10 mouse cellular contexts compared by ENCODE assay signal in the genomic region with DNA sequence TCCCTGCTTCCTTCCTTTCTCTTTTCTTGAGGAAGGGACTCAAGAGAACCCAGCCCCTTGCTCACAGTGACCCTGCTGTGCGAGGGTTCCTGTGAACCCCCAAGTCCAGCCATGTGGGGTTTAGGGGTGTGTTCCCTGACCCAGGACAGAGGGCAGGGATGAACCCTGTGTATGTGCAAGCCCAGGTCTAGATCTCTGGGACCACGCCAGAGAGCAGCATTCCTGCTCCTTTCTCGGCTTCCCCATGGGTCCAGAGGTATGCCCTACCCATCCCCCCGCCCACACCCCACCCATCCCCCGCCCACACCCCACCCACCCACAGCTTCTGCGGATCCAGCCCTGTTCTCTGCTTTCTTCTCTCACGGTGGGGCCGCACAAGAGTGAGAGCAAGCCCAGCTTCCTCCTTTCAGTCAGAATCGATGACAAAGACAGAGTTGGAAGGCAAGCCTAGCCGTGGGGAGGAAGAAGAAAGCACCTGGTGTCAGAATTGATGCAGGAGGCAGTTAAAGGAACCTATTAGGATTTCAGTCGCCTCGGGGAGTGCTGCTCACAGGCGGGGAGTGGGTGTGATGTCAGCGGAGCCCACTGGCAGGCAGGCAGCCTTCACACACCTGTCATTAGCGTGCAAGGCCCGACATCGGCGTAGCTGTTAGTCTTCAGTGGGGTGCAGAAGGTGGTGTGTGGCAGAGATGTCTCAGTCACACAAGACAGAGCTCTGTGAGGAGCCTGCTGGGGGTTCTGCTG. TPM values are rescaled to one million over a fixed set of nuclear protein-coding genes. Genes with fewer than 3 reads are reported as not detected.
DNase-seq lines count a peak whose midpoint lies in the region; ATAC-seq lines count a peak whose summit lies in the region.
"Had no signal": no experiment of that assay in that cellular context is flagged by ENCODE, and none has a peak within 500 bp of the region (broad histone marks: within the 10 kb centered on the region; RNA-seq: fewer than 3 reads in every experiment).

No protein-coding gene starts in this region.

- 36% methylated on average over 18 of the region's 18 CpGs for WGBS in midbrain, embryonic 10.5 days
- 31% methylated on average over 18 of the region's 18 CpGs for WGBS in midbrain, embryonic 11.5 days
- 17% methylated on average over 18 of the region's 18 CpGs for WGBS in embryonic facial prominence, embryonic 15.5 days
- 14% methylated on average over 18 of the region's 18 CpGs for WGBS in limb, embryonic 11.5 days
- 16% methylated on average over 18 of the region's 18 CpGs for WGBS in liver, embryonic 12.5 days (ENCODE audit: insufficient replicate concordance)

- ATAC-seq in midbrain, embryonic 11.5 days (ENCODE audit: low FRiP score), result no peak
- ATAC-seq in embryonic facial prominence, embryonic 15.5 days (ENCODE audit: insufficient number of reproducible peaks, low FRiP score, low TSS enrichment, low read depth), result no peak
- no peak for ATAC-seq in limb, embryonic 11.5 days (ENCODE audit: insufficient number of reproducible peaks, low FRiP score, low TSS enrichment, low read depth)
- ATAC-seq in liver, embryonic 12.5 days, result no peak

- H3K36me3 ChIP-seq in midbrain, embryonic 10.5 days, result no peaks in the 10 kb centered on the region
- no peaks in the 10 kb centered on the region for H3K36me3 ChIP-seq in midbrain, embryonic 11.5 days (ENCODE audit: control insufficient read depth, insufficient read depth, low read length)
- no peaks in the 10 kb centered on the region for H3K36me3 ChIP-seq in embryonic facial prominence, embryonic 15.5 days
- H3K36me3 ChIP-seq in limb, embryonic 11.5 days (ENCODE audit: control insufficient read depth, insufficient read depth, low read length), result no peaks in the 10 kb centered on the region
- H3K36me3 ChIP-seq in liver, embryonic 12.5 days, result no peaks in the 10 kb centered on the region
- H3K36me3 ChIP-seq: G1E; liver, embryonic 15.5 days had no signal

- peaks cover 29% of the 10 kb centered on the region for H3K4me1 ChIP-seq in midbrain, embryonic 10.5 days
- peaks cover 3% of the 10 kb centered on the region for H3K4me1 ChIP-seq in midbrain, embryonic 11.5 days (ENCODE audit: control insufficient read depth, insufficient read depth, low read length)
- peaks cover 40% of the 10 kb centered on the region for H3K4me1 ChIP-seq in embryonic facial prominence, embryonic 15.5 days
- H3K4me1 ChIP-seq in limb, embryonic 11.5 days (ENCODE audit: control insufficient read depth, insufficient read depth, low read length), result peaks cover 22% of the 10 kb centered on the region
- H3K4me1 ChIP-seq in liver, embryonic 12.5 days, result no peaks in the 10 kb centered on the region
- H3K4me1 ChIP-seq: liver, embryonic 15.5 days had no signal

- peak overlapping the region; percentile 64 for H3K27ac ChIP-seq in midbrain, embryonic 10.5 days (replicated peaks)
- no peak overlapping the region for H3K27ac ChIP-seq in midbrain, embryonic 11.5 days (ENCODE audit: low read depth, low read length)
- H3K27ac ChIP-seq in embryonic facial prominence, embryonic 15.5 days (replicated peaks), result no peak overlapping the region
- no peak overlapping the region for H3K27ac ChIP-seq in limb, embryonic 11.5 days (replicated peaks; ENCODE audit: low read depth, low read length)
- no peak overlapping the region for H3K27ac ChIP-seq in liver, embryonic 12.5 days
- H3K27ac ChIP-seq: liver, embryonic 15.5 days had no signal

- no peak overlapping the region for H3K4me3 ChIP-seq in midbrain, embryonic 10.5 days
- H3K4me3 ChIP-seq in midbrain, embryonic 11.5 days (ENCODE audit: low read depth, low read length), result no peak overlapping the region
- H3K4me3 ChIP-seq in embryonic facial prominence, embryonic 15.5 days (replicated peaks), result no peak overlapping the region
- no peak overlapping the region for H3K4me3 ChIP-seq in limb, embryonic 11.5 days (ENCODE audit: low read depth, low read length)
- H3K4me3 ChIP-seq in liver, embryonic 12.5 days, result no peak overlapping the region
- H3K4me3 ChIP-seq: liver, embryonic 15.5 days had no signal

- H3K9ac ChIP-seq in midbrain, embryonic 11.5 days (ENCODE audit: low read length), result no peak overlapping the region; the same call in 1 of the 2 replicates
- H3K9ac ChIP-seq in embryonic facial prominence, embryonic 15.5 days, result no peak overlapping the region
- no peak overlapping the region for H3K9ac ChIP-seq in limb, embryonic 11.5 days (ENCODE audit: low read length)
- no peak overlapping the region for H3K9ac ChIP-seq in liver, embryonic 12.5 days
- H3K9ac ChIP-seq: liver, embryonic 15.5 days had no signal

- no peak for DNase-seq in midbrain, embryonic 10.5 days (ENCODE audit: low spot score)
- no peak for DNase-seq in midbrain, embryonic 11.5 days (ENCODE audit: low spot score, missing footprints)
- DNase-seq in limb, embryonic 11.5 days (ENCODE audit: low spot score), result peak; percentile 26
- DNase-seq in thymus, postnatal 14 days, result peak; percentile 21
- DNase-seq in MN1 (ENCODE audit: low spot score), result no peak
- DNase-seq in urinary bladder, postnatal 36 days (ENCODE audit: low spot score in 2 of 2), result no peak

- no peak overlapping the region for H3K4me2 ChIP-seq in midbrain, embryonic 11.5 days
- H3K4me2 ChIP-seq in embryonic facial prominence, embryonic 15.5 days (replicated peaks), result peak overlapping the region; percentile 4
- H3K4me2 ChIP-seq in limb, embryonic 11.5 days (ENCODE audit: low read depth, severe bottlenecking), result peak overlapping the region; percentile 1; the same call in 1 of the 2 replicates
- H3K4me2 ChIP-seq in liver, embryonic 12.5 days, result no peak overlapping the region
- H3K4me2 ChIP-seq: liver, embryonic 15.5 days had no signal

- H3K27me3 ChIP-seq in midbrain, embryonic 10.5 days (ENCODE audit: low read depth, poor library complexity, severe bottlenecking), result 0 out of 2 replicates have a peak, but pooled peaks cover 14% of the 10 kb centered on the region
- no peaks in the 10 kb centered on the region for H3K27me3 ChIP-seq in midbrain, embryonic 11.5 days (ENCODE audit: control insufficient read depth, insufficient read depth, low read length)
- H3K27me3 ChIP-seq in embryonic facial prominence, embryonic 15.5 days, result no peaks in the 10 kb centered on the region; the same call in 1 of the 2 replicates
- no peaks in the 10 kb centered on the region for H3K27me3 ChIP-seq in limb, embryonic 11.5 days (ENCODE audit: control insufficient read depth, insufficient read depth, low read length)
- H3K27me3 ChIP-seq in liver, embryonic 12.5 days (replicated peaks), result peaks cover 14% of the 10 kb centered on the region

- H3K9me3 ChIP-seq in midbrain, embryonic 10.5 days (replicated peaks), result no peaks in the 10 kb centered on the region
- H3K9me3 ChIP-seq in midbrain, embryonic 11.5 days (ENCODE audit: control insufficient read depth, low read length), result no peaks in the 10 kb centered on the region
- H3K9me3 ChIP-seq in embryonic facial prominence, embryonic 15.5 days (replicated peaks), result no peaks in the 10 kb centered on the region
- no peaks in the 10 kb centered on the region for H3K9me3 ChIP-seq in limb, embryonic 11.5 days (ENCODE audit: control insufficient read depth, low read length)
- no peaks in the 10 kb centered on the region for H3K9me3 ChIP-seq in liver, embryonic 12.5 days (replicated peaks)
- H3K9me3 ChIP-seq: G1E; liver, embryonic 15.5 days had no signal

RNA-seq across cellular contexts. Expression of gene Gm11733, which starts 41.6 kb away (rescaled TPM):
- 0.06 TPM in 1 of 2 replicates, not detected in the other for polyA plus RNA-seq in midbrain, embryonic 10.5 days (2016; fragmentation: Nextera tagmentation; extraction: Ambion mirVana)
- polyA plus RNA-seq in midbrain, embryonic 11.5 days (2014; fragmentation: Nextera tagmentation; extraction: Ambion mirVana), result 0.25 TPM in 1 of 2 replicates, not detected in the other
- 0.12 TPM in 1 of 2 replicates, not detected in the other for polyA plus RNA-seq in embryonic facial prominence, embryonic 15.5 days (2015; fragmentation: Nextera tagmentation; extraction: Ambion mirVana)
- polyA plus RNA-seq in limb, embryonic 11.5 days (2014; fragmentation: Nextera tagmentation; extraction: Ambion mirVana), result not detected in 2 replicates
- polyA plus RNA-seq in liver, embryonic 12.5 days (2016; fragmentation: Nextera tagmentation; extraction: Ambion mirVana), result not detected in 2 replicates
- polyA plus RNA-seq: G1E; liver, embryonic 15.5 days had no signal

Comparison
In these comparisons a context has a peak if more than half of its experiments do, and no peak if none do; other contexts are left out.
1. DNase-seq: peak in limb, embryonic 11.5 days (single experiment) and thymus, postnatal 14 days (single experiment); none in midbrain, embryonic 10.5 days (single experiment), midbrain, embryonic 11.5 days (single experiment), MN1 (single experiment) and urinary bladder, postnatal 36 days (0 of 2).
2. H3K4me2 ChIP-seq: peak in embryonic facial prominence, embryonic 15.5 days (single experiment) and limb, embryonic 11.5 days (single experiment); none in midbrain, embryonic 11.5 days (single experiment) and liver, embryonic 12.5 days (single experiment).